Mouse (Mus musculus) olfactory bulb, adult 2 months (tissue): ENCODE results near the gene Slc25a12. TPM values are rescaled to one million over a fixed set of nuclear protein-coding genes. Genes with fewer than 3 reads are reported as not detected.

Experiments used
- H3K27ac ChIP-seq: fragments of 200-500 bp; 2 replicates; pipeline ENCODE4 v1.5.1; 2012; ENCODE audit warnings: low read depth, low read length; ENCODE audit not compliant: insufficient read depth
- H3K4me1 ChIP-seq: fragments of 200-500 bp; 2 replicates; pipeline ENCODE4 v1.6.1; 2012; ENCODE audit warnings: low read length; ENCODE audit not compliant: control insufficient read depth, insufficient read depth
- H3K4me3 ChIP-seq: fragments of 200-500 bp; 2 replicates; pipeline ENCODE4 v1.5.1; 2012; ENCODE audit warnings: mild to moderate bottlenecking, low read depth, low read length, moderate library complexity; ENCODE audit not compliant: insufficient read depth
- CTCF ChIP-seq: fragments of 200-500 bp; IDR thresholded peaks from 2 replicates; pipeline ENCODE4 v1.5.1; 2012; ENCODE audit warnings: low read depth, mild to moderate bottlenecking, low read length, moderate library complexity; ENCODE audit not compliant: insufficient read depth
- POLR2A ChIP-seq: fragments of 200-500 bp; IDR thresholded peaks from 2 replicates; pipeline ENCODE4 v1.6.1; 2012; ENCODE audit warnings: mild to moderate bottlenecking, low read depth, low read length, moderate library complexity; ENCODE audit not compliant: insufficient read depth
- WGBS: fragments of 180-500 bp; shearing (Covaris S2); methylation state at CpG from one replicate; pipeline ENCODE4 v1.1.7; 2018; 5-methylcytosine and 5-hydroxymethylcytosine counted together
- polyA plus RNA-seq: library from polyadenylated mRNA; stranded (reverse); fragments of >200 nt; gene quantifications from 2 replicates; pipeline ENCODE4 v1.2.4, GENCODE M21; 2012; ENCODE audit warnings: low replicate concordance; ENCODE audit not compliant: missing spikeins, insufficient read depth, insufficient read length

The Slc25a12 gene
- polyA plus RNA-seq, 1 experiment: not detected

DNA sequence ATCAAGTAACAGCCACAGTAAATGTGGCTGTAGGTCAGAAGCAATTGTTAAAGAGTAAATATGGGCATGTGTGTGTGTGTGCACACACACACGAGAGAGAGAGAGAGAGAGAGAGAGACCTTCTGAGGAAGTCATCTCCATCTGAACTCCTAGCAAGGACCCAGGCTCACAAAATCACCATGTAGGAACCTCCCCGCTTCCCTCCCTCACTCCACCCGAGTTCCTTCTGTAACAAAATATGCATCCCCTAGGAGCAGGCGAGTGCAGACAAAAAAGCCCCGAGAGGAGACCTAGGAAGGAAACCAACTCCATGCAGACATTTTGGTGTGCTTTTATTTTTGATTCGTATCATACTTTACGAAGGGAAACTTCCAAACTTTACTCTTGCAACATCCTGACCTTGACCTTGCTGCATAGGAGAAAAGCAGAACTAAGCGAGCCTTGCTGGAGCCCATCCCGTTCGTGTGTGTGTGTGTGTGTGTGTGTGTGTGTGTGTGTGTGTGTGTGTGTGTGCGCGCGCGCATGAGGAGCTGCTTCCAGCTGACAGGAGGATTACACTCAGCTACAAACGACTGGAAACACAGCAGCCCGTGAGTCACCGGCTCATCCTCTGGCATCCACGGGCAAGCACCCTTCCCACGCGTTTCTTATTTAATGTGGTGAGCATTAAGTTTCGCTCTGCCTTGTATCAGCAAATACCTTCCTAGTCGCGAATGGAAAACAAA lies 93.4 kb downstream of the Slc25a12 start:
- TF ChIP-seq POLR2A: no peak
- TF ChIP-seq CTCF: no peak
- peak overlapping the region; percentile 49 for H3K27ac ChIP-seq
- 23% methylated on average over 23 of the region's 23 CpGs for WGBS
- H3K4me3 ChIP-seq: no peak overlapping the region
- H3K4me1 ChIP-seq: peaks cover 24% of the 10 kb centered on the region

- WGBS: 57% methylated on average over 4 of the region's 4 CpGs
- Histone ChIP-seq H3K27ac (no peak overlapping the region), H3K4me3 (no peak overlapping the region), H3K4me1 (peaks cover 5% of the 10 kb centered on the region)
- no peak for TF ChIP-seq POLR2A
- TF ChIP-seq CTCF: no peak
Measured at GRCm38 (mm10) chr2:71270085-71270484, 97.5 kb downstream of the Slc25a12 start.

DNA sequence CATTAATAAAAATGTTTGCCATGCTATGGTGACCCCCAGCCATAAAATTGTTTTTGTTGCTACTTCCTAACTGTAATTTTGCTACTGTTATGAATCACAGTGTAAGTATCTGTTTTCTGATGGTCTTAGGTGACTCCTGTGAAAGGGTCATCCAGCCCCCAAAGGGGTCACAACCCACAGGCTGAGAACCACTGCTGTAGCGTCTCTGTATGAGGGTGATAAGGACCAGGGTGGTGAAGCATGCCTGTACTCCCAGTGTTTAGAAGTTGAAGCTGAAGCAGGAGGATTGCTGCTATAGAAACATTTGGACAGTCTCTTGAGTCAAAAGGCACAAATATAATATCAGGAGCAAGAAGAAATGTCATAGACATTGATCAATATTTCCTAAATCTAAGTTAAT lies 98.2 kb downstream of the Slc25a12 start:
- TF ChIP-seq CTCF: no peak
- no peak for TF ChIP-seq POLR2A
- 91% methylated on average over 1 of the region's 1 CpGs for WGBS
- no peak overlapping the region for H3K27ac ChIP-seq
- H3K4me1 ChIP-seq: peaks cover 2% of the 10 kb centered on the region; the same call in 1 of the 2 replicates
- H3K4me3 ChIP-seq: no peak overlapping the region

- Histone ChIP-seq H3K27ac (no peak overlapping the region), H3K4me3 (no peak overlapping the region), H3K4me1 (no peaks in the 10 kb centered on the region)
- TF ChIP-seq POLR2A (no peak), CTCF (no peak)
- 94% methylated on average over 8 of the region's 8 CpGs for WGBS
Measured at GRCm38 (mm10) chr2:71268691-71269090, 98.9 kb downstream of the Slc25a12 start.

DNA sequence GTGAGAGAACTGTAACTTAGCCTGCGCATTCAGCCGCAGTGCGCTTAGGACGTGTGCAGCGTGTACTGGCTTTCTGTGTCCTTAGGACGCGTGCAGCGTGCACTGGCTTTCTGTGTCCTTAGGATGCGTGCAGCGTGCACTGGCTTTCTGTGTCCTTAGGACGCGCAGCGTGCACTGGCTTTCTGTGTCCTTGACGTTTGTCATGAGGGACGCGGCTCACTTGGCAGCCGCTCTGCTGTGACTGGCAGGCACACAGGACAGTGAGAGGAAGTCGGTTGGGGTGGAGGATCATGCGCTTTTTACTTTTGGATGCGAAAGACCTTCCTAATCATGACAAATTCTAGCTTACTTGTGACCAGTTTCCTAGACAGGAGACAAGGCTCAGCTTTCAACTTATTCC lies 103.0 kb downstream of the Slc25a12 start:
- WGBS: 86% methylated on average over 20 of the region's 20 CpGs
- H3K4me3 ChIP-seq: no peak overlapping the region
- H3K4me1 ChIP-seq: no peaks in the 10 kb centered on the region
- TF ChIP-seq POLR2A (no peak), CTCF (no peak)
- no peak overlapping the region for H3K27ac ChIP-seq

DNA sequence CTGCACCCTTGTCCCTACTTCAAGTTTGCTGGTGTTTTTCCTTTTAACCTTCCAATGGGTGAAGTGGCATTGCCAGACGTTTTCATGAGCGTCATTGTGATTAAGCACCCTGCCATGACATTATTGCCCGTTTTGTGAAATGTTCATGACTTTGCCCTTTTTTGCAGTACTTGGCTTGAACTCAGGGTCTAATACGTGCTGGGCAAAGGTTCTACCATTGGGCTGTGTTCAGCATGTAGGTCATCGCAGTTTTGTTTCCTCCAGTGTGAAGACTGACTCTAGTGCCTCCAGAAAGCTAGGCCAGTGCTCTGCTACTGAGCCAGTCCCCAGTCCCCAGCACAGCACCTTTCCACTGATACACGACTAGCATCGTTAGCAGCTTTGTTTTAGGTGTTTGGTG lies 111.0 kb downstream of the Slc25a12 start:
- Histone ChIP-seq H3K4me1 (0 out of 2 replicates have a peak, but pooled peaks cover 2% of the 10 kb centered on the region), H3K27ac (no peak overlapping the region), H3K4me3 (no peak overlapping the region)
- 66% methylated on average over 7 of the region's 7 CpGs for WGBS
- TF ChIP-seq POLR2A: no peak
- no peak for TF ChIP-seq CTCF

- TF ChIP-seq CTCF (no peak), POLR2A (no peak)
- 43% methylated on average over 4 of the region's 4 CpGs for WGBS
- H3K4me1 ChIP-seq: 0 out of 2 replicates have a peak, but pooled peaks cover 2% of the 10 kb centered on the region
- H3K4me3 ChIP-seq: no peak overlapping the region
- H3K27ac ChIP-seq: no peak overlapping the region
Measured at GRCm38 (mm10) chr2:71254836-71255235, 112.7 kb downstream of the Slc25a12 start.

- 0 out of 2 replicates have a peak, but pooled peaks cover 2% of the 10 kb centered on the region for H3K4me1 ChIP-seq
- H3K4me3 ChIP-seq: no peak overlapping the region
- 53% methylated on average over 5 of the region's 5 CpGs for WGBS
- H3K27ac ChIP-seq: no peak overlapping the region
- TF ChIP-seq CTCF (no peak), POLR2A (no peak)
Measured at GRCm38 (mm10) chr2:71250841-71251240, 116.7 kb downstream of the Slc25a12 start.

GRCm38 (mm10) chr2:71248071-71248470 lies 119.5 kb downstream of the Slc25a12 start:
- no peak for TF ChIP-seq CTCF
- no peak for TF ChIP-seq POLR2A
- H3K4me3 ChIP-seq: no peak overlapping the region
- 38% methylated on average over 3 of the region's 3 CpGs for WGBS

DNA sequence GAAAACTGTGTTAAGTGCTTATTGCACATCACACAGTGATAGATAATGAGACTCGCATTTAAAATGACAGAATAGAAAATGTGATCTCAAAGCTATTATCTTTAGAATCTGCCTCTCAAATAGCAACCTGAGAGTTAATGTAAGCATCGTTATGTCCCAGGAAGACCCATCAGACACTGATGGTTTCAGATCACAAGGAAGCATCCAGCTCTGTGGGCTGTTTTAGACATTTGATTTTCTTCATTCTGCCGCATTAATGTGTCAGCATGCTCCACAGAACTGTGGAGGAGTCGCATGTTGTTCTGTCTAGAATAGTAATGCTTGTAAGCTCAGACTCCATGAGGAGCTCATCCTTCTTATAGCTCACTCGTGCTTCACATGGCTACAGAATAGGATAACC lies 121.5 kb downstream of the Slc25a12 start:
- H3K27ac ChIP-seq: no peak overlapping the region
- H3K4me3 ChIP-seq: no peak overlapping the region
- peaks cover 3% of the 10 kb centered on the region for H3K4me1 ChIP-seq
- 43% methylated on average over 5 of the region's 5 CpGs for WGBS
- no peak for TF ChIP-seq CTCF
- no peak for TF ChIP-seq POLR2A

More at GRCm38 (mm10) chr2:71248071-71248470, 119.5 kb downstream of the Slc25a12 start:
- peaks cover 3% of the 10 kb centered on the region for H3K4me1 ChIP-seq
- no peak overlapping the region for H3K27ac ChIP-seq
